Mouse (Mus musculus) heart, embryonic 14.5 days (tissue): Measurements from ENCODE around the gene Gm21887. TPM values are rescaled to one million over a fixed set of nuclear protein-coding genes. Genes with fewer than 3 reads are reported as not detected.
"Not testable (repeated sequence)": the region's sequence is repeated elsewhere in the genome, so short reads cannot be mapped to it uniquely, and the experiment has no call there.

Experiments
- ATAC-seq: fragments of 200-750 bp; cut with Nextera tagmentation; 2 replicates; pipeline ENCODE4 v1.8.0; 2017; ENCODE audit warnings: low read depth, moderate TSS enrichment; ENCODE audit not compliant: insufficient number of reproducible peaks, insufficient read depth, low FRiP score
- H3K27ac ChIP-seq, 2 experiments: fragments of 200-500 bp in 1 of 2; fragments of 300-500 bp in 1 of 2; sonication (generic) in 1 of 2; replicated peaks in 1 of 2; 2 replicates each; pipeline ENCODE4 v1.5.1; 2012 to 2014; ENCODE audit warnings: low read depth in 2 of 2, low read length in 2 of 2, control low read depth in 1 of 2, mild to moderate bottlenecking in 1 of 2, mixed read lengths in 1 of 2; ENCODE audit not compliant: control insufficient read depth in 1 of 2, insufficient read depth in 1 of 2
- H3K27me3 ChIP-seq: fragments of 300-500 bp; sonication (generic); 2 replicates; pipeline ENCODE4 v1.6.1; 2014; ENCODE audit warnings: mild to moderate bottlenecking, low read length, control low read depth; ENCODE audit not compliant: control insufficient read depth, insufficient read depth
- H3K36me3 ChIP-seq: fragments of 300-500 bp; sonication (generic); 2 replicates; pipeline ENCODE4 v1.6.1; 2014; ENCODE audit warnings: mild to moderate bottlenecking, control low read depth, low read length, mixed read lengths; ENCODE audit not compliant: control insufficient read depth, insufficient read depth
- H3K4me1 ChIP-seq, 2 experiments: fragments of 200-500 bp in 1 of 2; fragments of 300-500 bp in 1 of 2; sonication (generic) in 1 of 2; 2 replicates each; pipeline ENCODE4 v1.6.1; 2012 to 2014; ENCODE audit warnings: low read length in 2 of 2, control low read depth in 1 of 2, mixed read lengths in 1 of 2; ENCODE audit not compliant: control insufficient read depth in 2 of 2, insufficient read depth in 2 of 2
- H3K4me2 ChIP-seq: fragments of 300-500 bp; sonication (generic); 2 replicates; pipeline ENCODE4 v1.6.1; 2014; ENCODE audit warnings: mild to moderate bottlenecking, low read length
- H3K4me3 ChIP-seq, 2 experiments: fragments of 200-500 bp in 1 of 2; fragments of 300-500 bp in 1 of 2; sonication (generic) in 1 of 2; 2 replicates each; pipeline ENCODE4 v1.5.1; 2012 to 2014; ENCODE audit warnings: low read length in 2 of 2, mild to moderate bottlenecking in 2 of 2, control low read depth in 1 of 2, low read depth in 1 of 2, moderate library complexity in 1 of 2; ENCODE audit not compliant: control insufficient read depth in 1 of 2, insufficient read depth in 1 of 2
- H3K9ac ChIP-seq: fragments of 300-500 bp; sonication (generic); 2 replicates; pipeline ENCODE4 v1.6.1; 2014; ENCODE audit warnings: mild to moderate bottlenecking, low read length
- H3K9me3 ChIP-seq: fragments of 300-500 bp; sonication (generic); 2 replicates; pipeline ENCODE4 v1.6.1; 2016; ENCODE audit warnings: low read length, control low read depth; ENCODE audit not compliant: control insufficient read depth
- WGBS: fragments of 180-500 bp; shearing (Covaris S2); extraction: QIAGEN DNeasy Blood & Tissue Kit; methylation state at CpG from one replicate; pipeline ENCODE4 v1.1.7; 2014; 5-methylcytosine and 5-hydroxymethylcytosine counted together
- polyA plus RNA-seq: library from polyadenylated mRNA; unstranded; fragments of >200 nt; fragmentation: Nextera tagmentation; extraction: Ambion mirVana; gene quantifications from 2 replicates; pipeline ENCODE4 v1.2.1, GENCODE M21; 2014

The Gm21887 gene
- polyA plus RNA-seq, 1 experiment from 2014 or later: 228 TPM

GRCm38 (mm10) chrX:170007375-170008178 lies 1.9 kb upstream of the Gm21887 start:
- H3K4me2 ChIP-seq, H3K9ac ChIP-seq, H3K4me3 ChIP-seq, H3K4me1 ChIP-seq, ATAC-seq, H3K27ac ChIP-seq, H3K27me3 ChIP-seq: not testable (repeated sequence)
- WGBS: 61% methylated on average over 2 of the region's 2 CpGs
- Histone ChIP-seq H3K9me3 (peaks cover 55% of the 10 kb centered on the region), H3K36me3 (peaks cover 13% of the 10 kb centered on the region)

- H3K36me3 ChIP-seq: peaks cover 18% of the 10 kb centered on the region
- not testable (repeated sequence) for H3K9ac ChIP-seq, H3K4me3 ChIP-seq, H3K27me3 ChIP-seq, H3K4me2 ChIP-seq, H3K4me1 ChIP-seq, H3K27ac ChIP-seq, ATAC-seq
- H3K9me3 ChIP-seq: peaks cover 55% of the 10 kb centered on the region
These were observed 1.3 kb upstream of the Gm21887 start for GRCm38 (mm10) chrX:170008179-170008467.

GRCm38 (mm10) chrX:170008584-170008983 lies 875 bp upstream of the Gm21887 start:
- not testable (repeated sequence) for H3K27me3 ChIP-seq, H3K27ac ChIP-seq, ATAC-seq, H3K9ac ChIP-seq, H3K4me3 ChIP-seq, H3K4me1 ChIP-seq
- Histone ChIP-seq H3K36me3 (peaks cover 21% of the 10 kb centered on the region), H3K9me3 (peaks cover 53% of the 10 kb centered on the region), H3K4me2 (peak overlapping the region; percentile 4; the same call in 1 of the 2 replicates)
- 37% methylated on average over 3 of the region's 3 CpGs for WGBS

GRCm38 (mm10) chrX:170009801-170010221 lies 352 bp downstream of the Gm21887 start:
- WGBS: 55% methylated on average over 25 of the region's 25 CpGs
- Histone ChIP-seq H3K9ac (peak overlapping the region; percentile 77), H3K4me3 (peak overlapping the region; percentile 57 to 59), H3K27ac (peak overlapping the region in 1 of 2 experiments; percentile 82; a peak in 2 of 4 replicates), H3K9me3 (peaks cover 48% of the 10 kb centered on the region), H3K36me3 (peaks cover 26% of the 10 kb centered on the region)
- H3K27me3 ChIP-seq, H3K4me1 ChIP-seq, H3K4me2 ChIP-seq: not testable (repeated sequence)
- peak; percentile 96 for ATAC-seq

- Histone ChIP-seq H3K4me2 (peak overlapping the region; percentile 9; the same call in 1 of the 2 replicates), H3K4me3 (peak overlapping the region in 1 of 2 experiments; percentile 6; a peak in 2 of 4 replicates), H3K36me3 (peaks cover 26% of the 10 kb centered on the region), H3K9me3 (peaks cover 40% of the 10 kb centered on the region)
- H3K4me1 ChIP-seq, H3K9ac ChIP-seq, H3K27ac ChIP-seq, H3K27me3 ChIP-seq: not testable (repeated sequence)
- peak; percentile 18 for ATAC-seq
- 86% methylated on average over 97 of the region's 97 CpGs for WGBS
These were observed 1.4 kb downstream of the Gm21887 start for GRCm38 (mm10) chrX:170010581-170011528.

- not testable (repeated sequence) for H3K4me1 ChIP-seq, H3K27ac ChIP-seq, H3K9ac ChIP-seq, H3K4me2 ChIP-seq, ATAC-seq, H3K4me3 ChIP-seq, H3K27me3 ChIP-seq
- Histone ChIP-seq H3K9me3 (peaks cover 39% of the 10 kb centered on the region), H3K36me3 (peaks cover 26% of the 10 kb centered on the region)
- WGBS: 93% methylated on average over 8 of the region's 10 CpGs
These were observed 2.0 kb downstream of the Gm21887 start for GRCm38 (mm10) chrX:170011529-170011879.

GRCm38 (mm10) chrX:170013421-170013820 lies 4.0 kb downstream of the Gm21887 start:
- peaks cover 37% of the 10 kb centered on the region for H3K36me3 ChIP-seq
- not testable (repeated sequence) for H3K4me1 ChIP-seq, ATAC-seq, H3K9ac ChIP-seq, H3K27me3 ChIP-seq, H3K4me3 ChIP-seq, H3K27ac ChIP-seq, H3K4me2 ChIP-seq
- WGBS: 82% methylated on average over 13 of the region's 13 CpGs
- peaks cover 33% of the 10 kb centered on the region for H3K9me3 ChIP-seq
